Mouse (Mus musculus) liver, embryonic 15.5 days (tissue): ENCODE data around the gene Rufy1. TPM values are rescaled to one million over a fixed set of nuclear protein-coding genes. Genes with fewer than 3 reads are reported as not detected.

ENCODE experiments used
- ATAC-seq: fragments of 200-750 bp; cut with Nextera tagmentation; 2 replicates; pipeline ENCODE4 v1.8.0; 2017; ENCODE audit warnings: moderate number of reproducible peaks, mild to moderate bottlenecking, moderate library complexity; ENCODE audit not compliant: insufficient read depth
- H3K27ac ChIP-seq: fragments of 300-500 bp; sonication (generic); replicated peaks from 2 replicates; pipeline ENCODE4 v1.5.1; 2015; ENCODE audit warnings: mild to moderate bottlenecking, inconsistent platforms
- H3K27me3 ChIP-seq: fragments of 300-500 bp; sonication (generic); 2 replicates; pipeline ENCODE4 v1.6.1; 2015; ENCODE audit warnings: mild to moderate bottlenecking, inconsistent platforms
- H3K36me3 ChIP-seq: fragments of 300-500 bp; sonication (generic); replicated peaks from 2 replicates; pipeline ENCODE4 v1.6.1; 2015; ENCODE audit warnings: moderate library complexity, mild to moderate bottlenecking, inconsistent platforms
- H3K4me1 ChIP-seq: fragments of 300-500 bp; sonication (generic); replicated peaks from 2 replicates; pipeline ENCODE4 v1.6.1; 2015; ENCODE audit warnings: inconsistent platforms
- H3K4me2 ChIP-seq: fragments of 300-500 bp; sonication (generic); 2 replicates; pipeline ENCODE4 v1.6.1; 2015; ENCODE audit warnings: moderate library complexity, mild to moderate bottlenecking, inconsistent platforms
- H3K4me3 ChIP-seq: fragments of 300-500 bp; sonication (generic); replicated peaks from 2 replicates; pipeline ENCODE4 v1.5.1; 2015; ENCODE audit warnings: mild to moderate bottlenecking, inconsistent platforms
- H3K9ac ChIP-seq: fragments of 300-500 bp; sonication (generic); 2 replicates; pipeline ENCODE4 v1.6.1; 2015; ENCODE audit warnings: moderate library complexity, mild to moderate bottlenecking, inconsistent platforms
- H3K9me3 ChIP-seq: fragments of 300-500 bp; sonication (generic); replicated peaks from 2 replicates; pipeline ENCODE4 v1.6.1; 2016; ENCODE audit warnings: inconsistent platforms
- WGBS: fragments of 180-500 bp; shearing (Covaris S2); methylation state at CpG from one replicate; pipeline ENCODE4 v1.1.7; 2015; ENCODE audit warnings: mixed read lengths; ENCODE audit not compliant: insufficient replicate concordance; 5-methylcytosine and 5-hydroxymethylcytosine counted together
- polyA plus RNA-seq: library from polyadenylated mRNA; unstranded; fragments of >200 nt; fragmentation: Nextera tagmentation; extraction: Ambion mirVana; gene quantifications from 2 replicates; pipeline ENCODE4 v1.2.1, GENCODE M21; 2015

Rufy1 gene
- polyA plus RNA-seq, 1 experiment from 2014 or later: 7.5 TPM

DNA sequence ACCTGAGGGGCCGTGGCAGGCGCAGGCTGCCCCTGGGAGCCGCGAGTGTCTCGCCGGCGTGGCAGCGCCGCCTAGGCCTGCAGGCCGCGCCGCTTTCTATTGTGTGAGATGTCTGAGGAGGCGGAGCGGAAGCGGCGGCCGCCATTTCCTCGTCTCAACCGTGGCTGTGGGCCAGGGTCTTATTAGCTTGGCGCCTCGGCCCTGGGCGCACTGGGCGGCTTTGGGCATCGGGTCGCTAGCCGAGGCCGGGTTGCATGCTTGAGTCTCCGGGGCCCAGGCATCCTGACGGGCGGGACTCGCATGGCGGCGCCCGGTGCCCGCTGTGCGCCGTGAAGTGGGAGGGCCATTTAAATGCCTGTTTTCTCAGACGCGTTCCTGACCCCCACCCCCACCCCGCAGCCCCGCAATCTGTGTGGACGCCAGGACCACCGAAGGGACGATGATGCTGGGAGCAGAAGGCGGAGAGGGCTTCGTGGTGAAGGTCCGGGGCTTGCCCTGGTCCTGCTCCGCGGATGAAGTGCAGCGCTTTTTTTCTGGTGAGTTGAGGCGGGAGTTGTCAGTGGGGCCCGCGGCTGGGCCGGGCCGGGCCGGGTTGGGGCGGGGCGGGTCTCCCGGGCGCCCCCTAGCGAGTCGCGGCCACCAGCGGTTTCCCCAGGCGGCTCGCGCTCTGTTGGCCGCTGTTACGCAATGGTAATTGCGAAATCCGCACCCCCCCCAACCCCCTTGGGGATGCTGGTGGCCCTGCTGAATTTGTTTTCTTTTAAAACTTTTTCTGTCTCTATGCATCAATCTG is 52.8 kb downstream of the Rufy1 start:
- WGBS: under 1% methylated on average over 71 of the region's 71 CpGs
- Histone ChIP-seq H3K4me2 (peak overlapping the region; percentile 87), H3K9ac (peak overlapping the region; percentile 97), H3K9me3 (no peaks in the 10 kb centered on the region), H3K36me3 (peaks cover 26% of the 10 kb centered on the region), H3K27me3 (no peaks in the 10 kb centered on the region), H3K4me1 (peaks cover 34% of the 10 kb centered on the region), H3K27ac (peak overlapping the region; percentile 100), H3K4me3 (peak overlapping the region; percentile 99)
- ATAC-seq: peak; percentile 68

- Histone ChIP-seq H3K9me3 (no peaks in the 10 kb centered on the region), H3K4me3 (peak within 1 kb of the TSS; percentile 99), H3K9ac (peak within 1 kb of the TSS; percentile 97), H3K36me3 (peaks cover 18% of the 10 kb centered on the region), H3K4me2 (peak within 1 kb of the TSS; percentile 87), H3K27ac (peak within 1 kb of the TSS; percentile 100), H3K4me1 (peaks cover 30% of the 10 kb centered on the region), H3K27me3 (no peaks in the 10 kb centered on the region)
- ATAC-seq: peak; percentile 84
- under 1% methylated on average over 76 of the region's 76 CpGs for WGBS
These were observed 53.7 kb downstream of the Rufy1 start, which contains the start of gene Hnrnph1 for GRCm38 (mm10) chr11:50376911-50377891. TSS of gene Hnrnph1 (plus strand) at chr11:50376990.

DNA sequence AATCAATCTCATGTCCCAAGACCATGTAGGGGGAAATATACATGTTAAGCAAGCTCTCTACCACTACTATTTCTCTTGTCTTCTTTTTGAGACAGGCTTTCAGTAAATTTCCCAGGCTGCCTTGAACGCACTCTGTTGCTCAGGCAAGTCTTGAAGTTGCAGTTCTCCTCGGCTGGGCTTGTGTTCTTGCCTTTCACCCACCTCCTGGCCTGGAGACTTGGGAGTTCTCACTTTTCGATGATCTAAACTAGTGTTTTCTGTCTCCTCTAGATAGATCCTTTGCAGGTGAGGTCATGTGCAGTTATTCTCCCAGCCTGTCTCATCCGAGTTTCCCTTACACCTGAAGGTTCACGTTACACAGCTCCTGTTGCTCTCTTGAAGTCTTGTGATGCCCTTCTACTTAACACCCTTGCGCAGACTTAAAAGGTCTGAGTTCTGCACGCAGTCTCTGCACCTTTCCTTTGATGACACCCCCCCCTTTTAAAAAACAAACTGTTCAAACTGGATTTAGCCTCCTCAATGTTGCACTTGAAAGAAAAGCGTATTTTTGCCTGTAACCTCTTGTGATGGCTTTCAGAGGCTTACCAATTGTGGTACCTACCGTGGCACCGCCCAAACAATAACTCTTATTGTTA is 54.7 kb downstream of the Rufy1 start:
- H3K9ac ChIP-seq: peak overlapping the region; percentile 73
- H3K4me3 ChIP-seq: peak overlapping the region; percentile 99
- WGBS: 34% methylated on average over 10 of the region's 10 CpGs
- H3K36me3 ChIP-seq: peaks cover 12% of the 10 kb centered on the region
- peaks cover 35% of the 10 kb centered on the region for H3K4me1 ChIP-seq
- H3K9me3 ChIP-seq: no peaks in the 10 kb centered on the region
- H3K27ac ChIP-seq: peak overlapping the region; percentile 100
- H3K4me2 ChIP-seq: peak overlapping the region; percentile 87
- ATAC-seq: no peak
- no peaks in the 10 kb centered on the region for H3K27me3 ChIP-seq

DNA sequence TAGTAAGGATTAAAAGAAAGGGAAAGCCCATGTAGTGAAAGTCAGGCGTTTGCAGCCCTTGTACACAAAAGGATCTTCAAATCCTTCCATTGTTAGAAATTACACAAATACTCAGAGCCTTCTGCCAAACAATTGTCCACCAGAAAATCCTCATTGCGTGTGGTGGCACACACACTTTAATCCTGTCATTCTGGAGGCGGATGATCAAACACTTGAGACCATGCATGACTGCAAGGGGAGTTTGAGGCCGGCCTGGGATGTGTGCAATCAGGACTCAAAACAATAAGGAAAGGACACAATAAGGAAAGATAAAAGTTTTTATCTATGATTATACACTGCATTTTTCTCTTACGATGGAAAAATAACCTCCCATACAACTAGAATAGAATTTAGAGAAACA is 55.5 kb downstream of the Rufy1 start:
- WGBS: 72% methylated on average over 5 of the region's 5 CpGs
- H3K4me3 ChIP-seq: no peak overlapping the region
- peaks cover 41% of the 10 kb centered on the region for H3K4me1 ChIP-seq
- no peak for ATAC-seq
- H3K27ac ChIP-seq: no peak overlapping the region
- no peak overlapping the region for H3K9ac ChIP-seq
- H3K27me3 ChIP-seq: no peaks in the 10 kb centered on the region
- peaks cover 11% of the 10 kb centered on the region for H3K36me3 ChIP-seq
- no peaks in the 10 kb centered on the region for H3K9me3 ChIP-seq
- no peak overlapping the region for H3K4me2 ChIP-seq

DNA sequence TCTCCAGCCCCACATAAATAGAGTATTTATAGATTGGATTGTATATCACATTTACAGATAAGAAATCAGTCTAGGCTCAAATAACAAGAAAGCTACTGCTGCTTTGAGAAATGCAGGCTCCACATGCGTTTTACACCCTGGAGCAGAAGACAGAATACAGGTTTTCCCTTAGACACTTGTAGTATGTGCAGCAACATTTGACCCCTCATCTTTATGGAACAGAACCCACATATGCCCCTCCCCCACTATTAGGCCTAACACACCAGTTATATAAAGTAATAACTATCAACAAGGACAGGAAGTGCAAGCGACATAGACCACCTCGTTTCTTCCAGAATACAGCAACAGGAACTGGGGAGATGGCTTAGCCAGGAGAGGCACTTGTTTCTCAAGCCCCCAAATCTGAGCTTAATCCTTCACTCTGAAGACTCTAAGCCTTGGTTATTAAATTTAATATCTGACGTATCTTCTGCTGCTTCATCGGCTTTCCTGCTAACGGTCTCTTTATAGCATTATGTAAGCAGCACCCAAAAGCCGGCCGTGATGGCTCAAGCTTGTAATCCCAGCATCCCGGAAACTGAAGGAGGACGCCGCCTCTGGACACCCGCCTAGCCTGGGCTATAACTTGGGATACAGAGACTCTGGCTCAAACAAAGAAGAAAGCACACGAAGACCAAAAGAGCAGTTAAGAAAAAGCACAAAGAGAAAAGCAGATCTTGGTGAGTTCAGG is 56.5 kb downstream of the Rufy1 start:
- Histone ChIP-seq H3K4me3 (no peak overlapping the region), H3K4me1 (peaks cover 38% of the 10 kb centered on the region), H3K27me3 (no peaks in the 10 kb centered on the region), H3K36me3 (peaks cover 6% of the 10 kb centered on the region), H3K9ac (no peak overlapping the region), H3K27ac (no peak overlapping the region), H3K9me3 (no peaks in the 10 kb centered on the region), H3K4me2 (no peak overlapping the region)
- WGBS: 78% methylated on average over 13 of the region's 13 CpGs
- no peak for ATAC-seq

DNA sequence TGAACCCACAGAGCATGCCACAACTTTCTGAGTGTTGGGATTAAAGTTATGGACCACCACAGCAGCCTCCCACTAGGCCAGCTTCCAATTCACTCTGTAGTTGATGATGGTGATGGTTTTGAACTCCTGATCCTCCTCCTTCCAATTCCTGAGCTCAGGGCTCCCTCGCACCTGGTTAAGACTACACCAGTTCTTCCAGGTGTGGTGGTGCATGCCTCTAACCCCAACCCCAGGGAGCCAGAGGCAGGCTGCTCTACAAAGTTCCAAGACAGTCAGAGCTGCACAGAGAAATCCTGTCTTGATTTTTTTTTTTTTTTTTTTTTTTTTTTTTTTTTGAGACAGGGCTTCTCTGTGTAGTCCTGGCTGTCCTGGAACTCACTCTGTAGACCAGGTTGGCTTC is 57.3 kb downstream of the Rufy1 start:
- H3K27me3 ChIP-seq: no peaks in the 10 kb centered on the region
- no peak for ATAC-seq

GRCm38 (mm10) chr11:50373086-50373485 is 57.8 kb downstream of the Rufy1 start:
- no peaks in the 10 kb centered on the region for H3K27me3 ChIP-seq
- H3K4me2 ChIP-seq: no peak overlapping the region
- H3K9ac ChIP-seq: no peak overlapping the region
- no peaks in the 10 kb centered on the region for H3K36me3 ChIP-seq
- no peak overlapping the region for H3K27ac ChIP-seq
- H3K4me3 ChIP-seq: no peak overlapping the region
- H3K9me3 ChIP-seq: no peaks in the 10 kb centered on the region
- no peak for ATAC-seq
- peaks cover 30% of the 10 kb centered on the region for H3K4me1 ChIP-seq

More for the DNA sequence above, 57.3 kb downstream of the Rufy1 start:
- Histone ChIP-seq H3K9ac (no peak overlapping the region), H3K4me3 (no peak overlapping the region), H3K36me3 (no peaks in the 10 kb centered on the region), H3K4me1 (peaks cover 31% of the 10 kb centered on the region), H3K9me3 (no peaks in the 10 kb centered on the region), H3K4me2 (no peak overlapping the region), H3K27ac (no peak overlapping the region)
- 84% methylated on average over 1 of the region's 1 CpGs for WGBS

DNA sequence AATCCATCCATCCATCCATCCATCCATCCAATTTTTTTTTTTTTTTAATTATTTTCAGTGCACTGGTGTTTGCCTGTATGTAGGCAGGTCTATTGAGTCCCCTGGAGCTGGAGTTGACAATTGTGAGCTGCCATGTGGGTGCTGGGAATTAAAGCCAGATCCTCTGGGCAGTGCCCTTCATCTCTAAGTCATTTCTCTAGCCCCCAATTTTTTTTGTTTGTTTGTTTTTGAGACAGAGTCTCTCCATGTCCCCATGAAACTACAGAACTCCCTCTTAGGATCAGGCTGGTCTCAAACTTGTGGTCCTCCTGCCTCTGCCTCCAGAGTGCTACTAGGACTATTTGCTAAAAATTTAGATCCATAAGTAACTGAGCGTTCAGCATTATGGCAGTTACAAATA is 59.0 kb downstream of the Rufy1 start:
- ATAC-seq: no peak
- Histone ChIP-seq H3K27me3 (no peaks in the 10 kb centered on the region), H3K4me2 (peak overlapping the region; percentile 80), H3K27ac (no peak overlapping the region), H3K36me3 (no peaks in the 10 kb centered on the region), H3K9ac (peak overlapping the region; percentile 59; the same call in 1 of the 2 replicates), H3K4me3 (no peak overlapping the region), H3K4me1 (peaks cover 30% of the 10 kb centered on the region), H3K9me3 (no peaks in the 10 kb centered on the region)
- WGBS: 78% methylated on average over 1 of the region's 1 CpGs

- Histone ChIP-seq H3K4me2 (peak overlapping the region; percentile 80), H3K9me3 (no peaks in the 10 kb centered on the region), H3K4me3 (peak overlapping the region; percentile 49), H3K9ac (peak overlapping the region; percentile 59), H3K27ac (no peak overlapping the region), H3K27me3 (no peaks in the 10 kb centered on the region), H3K4me1 (peaks cover 26% of the 10 kb centered on the region), H3K36me3 (no peaks in the 10 kb centered on the region)
- ATAC-seq: no peak
- 4% methylated on average over 18 of the region's 18 CpGs for WGBS
These were observed 59.5 kb downstream of the Rufy1 start for GRCm38 (mm10) chr11:50371399-50371841.

DNA sequence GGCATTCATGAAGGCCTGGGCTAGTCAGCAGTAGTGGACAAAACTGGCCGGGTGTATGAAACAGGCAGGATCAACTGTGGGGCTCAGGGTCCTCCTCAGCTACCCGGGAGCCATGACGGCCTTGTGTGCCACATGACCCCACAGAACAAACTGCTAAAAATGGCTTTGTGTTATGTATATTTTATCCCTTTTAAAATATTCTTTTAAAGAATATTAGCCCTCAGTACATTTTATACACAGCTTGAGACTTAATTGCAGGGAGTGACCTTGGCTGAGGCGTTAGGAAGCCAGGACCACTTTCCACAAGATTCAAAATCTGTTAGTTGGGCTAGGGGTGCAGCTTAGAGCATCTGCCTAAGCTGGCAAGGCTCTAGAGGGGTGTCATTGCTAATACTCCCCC is 60.0 kb downstream of the Rufy1 start:
- 58% methylated on average over 4 of the region's 4 CpGs for WGBS
- ATAC-seq: no peak
- peaks cover 21% of the 10 kb centered on the region for H3K4me1 ChIP-seq
- H3K27ac ChIP-seq: no peak overlapping the region
- peak overlapping the region; percentile 59; the same call in 1 of the 2 replicates for H3K9ac ChIP-seq
- H3K9me3 ChIP-seq: no peaks in the 10 kb centered on the region
- H3K27me3 ChIP-seq: no peaks in the 10 kb centered on the region
- H3K4me2 ChIP-seq: peak overlapping the region; percentile 80
- no peaks in the 10 kb centered on the region for H3K36me3 ChIP-seq
- H3K4me3 ChIP-seq: peak overlapping the region; percentile 49; the same call in 1 of the 2 replicates
